Mouse (Mus musculus): Measurements from ENCODE around the gene Arhgap8.

GRCm38 (mm10) chr15:84674329-84675067, 45.4 kb upstream of the Arhgap8 start:
- no peak for TF ChIP-seq CTCF (IDR thresholded peaks at IDR 0.05; ENCODE audit: borderline replicate concordance, insufficient read depth, low read depth, low read length)
- TF ChIP-seq POLR2A (IDR thresholded peaks at IDR 0.05; ENCODE audit: borderline replicate concordance, insufficient read depth, low read length): no peak

Data from cerebellum, adult 2 months (tissue).